Mouse (Mus musculus) bone marrow macrophage, adult 2 months (primary cell): ENCODE data around the gene Lemd1. TPM values are rescaled to one million over a fixed set of nuclear protein-coding genes. Genes with fewer than 3 reads are reported as not detected.
"Not testable (repeated sequence)": the region's sequence is repeated elsewhere in the genome, so short reads cannot be mapped to it uniquely, and the experiment has no call there.

Experiments used
- H3K27ac ChIP-seq: 2 replicates; pipeline ENCODE4 v1.5.1; 2012; ENCODE audit warnings: low read depth, low read length; ENCODE audit not compliant: insufficient read depth
- H3K4me1 ChIP-seq: 2 replicates; pipeline ENCODE4 v1.6.1; 2012; ENCODE audit warnings: low read length; ENCODE audit not compliant: control insufficient read depth, insufficient read depth
- H3K4me3 ChIP-seq: 2 replicates; pipeline ENCODE4 v1.5.1; 2012; ENCODE audit warnings: mild to moderate bottlenecking, low read length, moderate library complexity; ENCODE audit not compliant: insufficient read depth
- CTCF ChIP-seq: IDR thresholded peaks from 2 replicates; pipeline ENCODE4 v1.5.1; 2012; ENCODE audit warnings: low read depth, mild to moderate bottlenecking, low read length, moderate library complexity
- POLR2A ChIP-seq: IDR thresholded peaks from 2 replicates; pipeline ENCODE4 v1.6.1; 2012; ENCODE audit warnings: mild to moderate bottlenecking, low read depth, low read length, borderline replicate concordance
- polyA plus RNA-seq: library from polyadenylated mRNA; stranded (reverse); fragments of >200 nt; gene quantifications from 2 replicates; pipeline ENCODE4 v1.2.4, GENCODE M21; 2012; ENCODE audit not compliant: missing spikeins, insufficient read depth, insufficient read length

Gene Lemd1
- polyA plus RNA-seq, 1 experiment, result not detected

DNA sequence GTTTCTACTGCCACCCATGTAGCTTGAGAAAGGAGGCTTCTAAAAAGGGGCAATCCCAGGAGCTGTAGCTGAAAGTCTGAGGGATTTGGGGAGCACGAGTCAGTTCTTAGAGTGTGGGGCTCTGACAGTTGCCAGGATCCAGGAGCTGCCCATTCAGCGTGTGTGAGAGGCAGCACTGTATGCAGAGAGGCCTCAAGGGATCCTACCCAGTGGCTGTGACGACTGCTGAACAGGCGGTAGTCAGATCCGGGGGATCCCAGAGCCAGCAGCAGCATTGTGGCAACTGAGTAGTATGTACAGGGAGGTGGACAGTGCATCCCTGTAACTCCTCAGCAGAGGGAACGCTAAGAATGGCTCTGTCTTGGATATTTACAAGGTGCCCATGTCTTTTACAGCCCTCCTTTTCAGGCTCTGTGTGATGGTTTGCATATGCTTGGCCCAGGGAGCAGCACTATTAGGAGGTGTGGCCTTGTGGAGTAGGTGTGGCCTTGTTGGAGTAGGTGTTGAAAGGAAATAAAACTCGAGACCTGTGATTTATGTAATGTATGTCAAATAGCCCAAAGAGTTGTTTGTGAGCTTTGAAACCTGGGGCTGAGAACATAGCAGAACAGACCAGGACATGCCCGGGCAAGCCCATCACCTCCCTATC, 74.1 kb downstream of the Lemd1 start:
- no peak overlapping the region for H3K4me3 ChIP-seq
- TF ChIP-seq POLR2A, result no peak
- TF ChIP-seq CTCF, result no peak
- peaks cover 8% of the 10 kb centered on the region for H3K4me1 ChIP-seq

DNA sequence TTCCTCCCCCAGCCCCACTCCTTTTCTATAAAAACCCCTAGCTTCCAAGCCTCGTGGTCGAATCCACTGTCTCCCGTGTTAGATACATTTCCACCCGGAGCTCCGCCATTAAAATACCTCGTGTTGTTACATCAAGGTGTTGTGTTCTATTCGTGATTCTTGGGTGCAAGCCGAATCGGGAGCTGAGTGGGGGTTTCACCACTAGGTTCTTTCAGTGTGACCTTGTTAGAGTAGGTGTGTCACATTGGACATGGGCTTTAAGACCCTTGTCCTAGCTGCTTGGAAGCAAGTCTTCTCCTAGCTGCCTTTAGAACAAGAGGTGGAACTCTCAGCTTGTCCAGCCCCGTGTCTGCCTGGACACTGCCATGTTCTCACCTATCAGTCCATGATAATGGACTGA, 74.7 kb downstream of the Lemd1 start:
- H3K4me3 ChIP-seq, result no peak overlapping the region
- TF ChIP-seq CTCF, result no peak
- TF ChIP-seq POLR2A, result no peak
- peaks cover 8% of the 10 kb centered on the region for H3K4me1 ChIP-seq
- H3K27ac ChIP-seq, result no peak overlapping the region

More for the DNA sequence above, 74.1 kb downstream of the Lemd1 start:
- H3K27ac ChIP-seq, result no peak overlapping the region

DNA sequence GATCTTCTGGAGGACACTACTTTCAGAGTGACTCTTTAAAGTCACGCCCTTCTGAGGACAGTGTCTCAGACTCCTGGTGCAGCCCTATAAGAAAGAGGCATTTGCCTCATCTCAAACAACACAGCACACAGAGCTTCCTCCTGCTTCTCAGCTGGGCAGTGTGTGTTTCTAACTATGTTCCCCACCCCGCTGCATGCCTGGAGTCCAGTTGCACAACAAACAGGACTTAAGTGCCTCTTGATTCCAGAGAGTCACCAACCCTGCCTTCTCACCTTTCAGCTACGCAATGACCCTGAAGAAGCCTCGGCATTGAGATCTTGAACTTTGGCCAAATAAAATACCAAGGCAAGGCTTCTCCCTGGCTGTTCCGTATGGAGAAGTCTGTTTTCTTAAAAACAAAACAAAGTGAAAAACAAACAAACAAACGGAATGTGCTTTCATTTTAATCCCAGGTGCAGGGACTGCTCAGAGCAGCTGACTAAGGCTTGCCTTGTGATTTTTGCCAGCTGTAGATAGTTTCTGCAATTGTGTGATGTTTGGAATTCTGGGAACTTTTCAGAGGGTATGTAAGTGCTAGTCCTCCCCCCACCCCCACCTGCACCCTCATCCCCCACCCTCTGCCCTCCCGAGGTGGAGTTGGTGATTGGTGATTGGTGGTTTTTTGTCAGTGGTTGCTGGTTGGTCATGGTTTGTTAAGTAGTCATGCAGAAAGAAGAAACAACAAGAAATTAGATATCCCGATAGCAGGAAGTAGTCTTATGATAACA, 75.7 kb downstream of the Lemd1 start:
- H3K27ac ChIP-seq, result no peak overlapping the region
- H3K4me3 ChIP-seq, result no peak overlapping the region
- TF ChIP-seq CTCF (no peak), POLR2A (no peak)
- H3K4me1 ChIP-seq, result peaks cover 8% of the 10 kb centered on the region

DNA sequence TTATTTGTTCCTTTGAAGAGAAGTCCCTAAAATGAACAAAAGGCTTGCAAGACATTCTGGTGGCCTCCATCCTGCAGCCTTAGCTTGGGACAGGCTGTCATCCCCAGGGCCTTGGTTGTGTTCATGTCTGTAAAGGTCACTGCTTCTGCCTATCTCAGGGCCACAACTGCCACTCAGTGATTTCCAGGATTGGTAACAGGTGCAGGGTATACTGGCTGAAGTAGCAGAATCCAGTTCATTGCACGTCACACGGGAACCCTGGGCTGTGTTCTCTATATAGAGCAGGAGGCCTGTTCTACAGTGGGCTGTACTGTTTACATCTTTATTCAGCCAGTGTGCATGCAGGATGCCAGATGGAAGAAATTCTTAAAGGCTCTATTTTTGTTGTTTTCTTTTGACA, 76.7 kb downstream of the Lemd1 start:
- H3K27ac ChIP-seq, result no peak overlapping the region
- peaks cover 8% of the 10 kb centered on the region for H3K4me1 ChIP-seq
- no peak overlapping the region for H3K4me3 ChIP-seq
- no peak for TF ChIP-seq CTCF
- no peak for TF ChIP-seq POLR2A

DNA sequence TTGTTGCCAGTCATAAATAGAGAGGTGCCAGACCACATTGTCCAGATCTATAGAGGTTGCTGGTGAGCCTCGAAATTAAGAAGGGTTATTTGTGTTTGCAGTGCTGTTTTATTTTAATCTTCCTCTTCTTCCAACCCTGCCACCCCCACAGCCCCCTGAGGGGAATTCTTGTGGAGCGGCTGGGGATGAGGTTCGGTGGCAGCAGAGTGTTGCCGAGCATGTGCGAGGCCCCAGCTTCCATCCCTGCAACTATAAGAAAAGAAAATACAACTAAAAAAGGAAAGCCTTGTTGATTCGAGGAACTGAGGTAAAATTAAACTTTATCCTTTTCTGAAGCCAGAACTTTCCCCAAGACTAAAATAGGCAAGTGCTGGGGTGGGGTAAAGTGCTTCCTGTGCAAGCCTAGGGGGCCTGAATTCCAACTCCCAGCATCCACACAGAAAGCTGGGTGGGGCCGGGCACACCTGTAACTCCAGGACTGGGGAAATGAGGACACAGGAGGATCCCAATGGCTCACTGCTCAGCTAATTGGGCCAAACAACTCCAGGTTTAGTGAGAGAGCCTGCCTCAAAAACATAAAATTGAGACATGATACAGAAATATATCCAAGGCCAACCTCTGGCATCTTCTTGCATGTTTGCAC, 77.3 kb downstream of the Lemd1 start:
- Histone ChIP-seq H3K4me3 (no peak overlapping the region), H3K27ac (no peak overlapping the region), H3K4me1 (peaks cover 8% of the 10 kb centered on the region)
- TF ChIP-seq CTCF (no peak), POLR2A (no peak)

DNA sequence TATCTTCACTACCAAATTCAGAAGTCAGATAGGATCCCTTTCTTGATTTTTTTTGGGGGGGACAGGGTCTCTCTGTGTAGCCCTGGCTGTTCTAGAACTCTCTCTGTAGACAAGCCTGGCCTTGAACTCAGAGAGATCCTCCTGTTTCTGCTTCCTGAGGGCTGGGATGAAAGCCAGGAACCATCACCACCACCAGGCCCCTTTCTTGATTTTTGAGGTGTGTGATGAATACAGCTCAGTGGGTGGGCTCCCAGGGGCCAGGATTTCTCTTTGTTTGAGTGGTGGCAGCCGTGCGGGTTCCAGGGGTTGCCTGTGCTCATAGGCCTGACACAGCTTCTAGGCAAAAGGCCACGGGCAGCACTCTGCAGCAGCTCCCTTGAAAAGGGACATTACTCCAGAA, 80.0 kb downstream of the Lemd1 start:
- Histone ChIP-seq H3K27ac (no peak overlapping the region), H3K4me3 (no peak overlapping the region), H3K4me1 (0 out of 2 replicates have a peak, but pooled peaks cover 2% of the 10 kb centered on the region)
- no peak for TF ChIP-seq CTCF
- no peak for TF ChIP-seq POLR2A

DNA sequence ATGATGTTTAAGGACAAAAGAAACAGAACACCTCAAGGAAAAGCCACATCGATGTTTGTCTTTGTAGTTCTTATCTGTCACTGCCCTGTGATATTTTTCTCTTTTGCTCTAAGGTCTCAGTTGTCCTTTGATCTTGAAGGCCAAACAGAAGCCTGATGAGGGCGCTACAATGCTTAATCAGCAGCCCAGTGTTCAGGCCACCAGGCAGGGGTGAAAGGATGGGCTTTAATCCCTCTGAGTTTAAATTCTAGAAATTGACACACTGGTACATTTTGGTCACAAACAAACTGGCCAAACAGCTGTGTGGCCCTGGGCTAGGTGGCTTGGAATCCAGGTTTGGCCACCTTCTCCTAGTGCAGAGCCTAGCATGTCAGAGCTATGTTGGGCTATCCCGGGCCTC, 85.5 kb downstream of the Lemd1 start:
- TF ChIP-seq POLR2A (no peak), CTCF (no peak)
- Histone ChIP-seq H3K4me1 (no peaks in the 10 kb centered on the region), H3K27ac (no peak overlapping the region), H3K4me3 (no peak overlapping the region)

DNA sequence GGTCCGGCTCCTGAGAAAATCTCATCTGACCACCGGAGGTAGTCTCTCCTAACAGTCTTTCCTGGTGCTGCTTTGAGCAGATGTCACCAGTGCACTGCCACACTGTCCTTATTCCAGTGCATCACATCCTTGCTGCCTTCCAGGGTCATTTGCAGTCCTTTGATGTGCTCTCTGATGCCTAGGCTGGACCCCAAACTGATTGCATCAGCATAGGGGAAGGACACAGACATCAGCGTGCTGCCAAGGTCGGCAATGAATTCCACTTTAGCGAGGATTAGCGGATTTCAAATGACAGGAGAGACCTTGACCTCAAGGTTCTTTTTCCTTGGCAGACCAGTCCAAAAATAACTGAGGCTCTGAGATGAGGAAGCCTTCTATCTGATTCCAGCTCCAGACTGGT, 85.9 kb downstream of the Lemd1 start:
- no peak overlapping the region for H3K4me3 ChIP-seq
- H3K4me1 ChIP-seq, result no peaks in the 10 kb centered on the region
- TF ChIP-seq POLR2A, result no peak
- TF ChIP-seq CTCF, result no peak
- H3K27ac ChIP-seq, result no peak overlapping the region

DNA sequence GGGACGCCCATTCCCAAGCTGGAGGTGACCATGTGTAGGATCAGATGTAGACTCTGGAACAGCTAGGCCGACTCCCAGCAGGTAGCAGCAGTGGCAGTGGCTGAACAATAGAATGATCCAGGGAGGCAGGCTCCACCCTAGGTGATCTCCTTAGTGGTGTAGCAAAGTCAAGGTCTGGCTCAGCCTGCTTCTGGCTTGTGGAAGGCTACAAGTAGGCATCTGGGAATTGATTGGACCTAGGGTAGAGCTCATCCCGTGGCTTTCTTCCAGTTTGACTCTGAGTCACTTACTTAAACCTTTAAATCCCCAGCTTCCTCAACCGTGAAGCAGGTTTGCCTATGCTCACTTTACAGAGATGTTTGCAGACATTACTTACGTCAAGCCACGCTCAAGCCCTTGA, 89.4 kb downstream of the Lemd1 start:
- H3K4me1 ChIP-seq, H3K27ac ChIP-seq, H3K4me3 ChIP-seq: not testable (repeated sequence)

DNA sequence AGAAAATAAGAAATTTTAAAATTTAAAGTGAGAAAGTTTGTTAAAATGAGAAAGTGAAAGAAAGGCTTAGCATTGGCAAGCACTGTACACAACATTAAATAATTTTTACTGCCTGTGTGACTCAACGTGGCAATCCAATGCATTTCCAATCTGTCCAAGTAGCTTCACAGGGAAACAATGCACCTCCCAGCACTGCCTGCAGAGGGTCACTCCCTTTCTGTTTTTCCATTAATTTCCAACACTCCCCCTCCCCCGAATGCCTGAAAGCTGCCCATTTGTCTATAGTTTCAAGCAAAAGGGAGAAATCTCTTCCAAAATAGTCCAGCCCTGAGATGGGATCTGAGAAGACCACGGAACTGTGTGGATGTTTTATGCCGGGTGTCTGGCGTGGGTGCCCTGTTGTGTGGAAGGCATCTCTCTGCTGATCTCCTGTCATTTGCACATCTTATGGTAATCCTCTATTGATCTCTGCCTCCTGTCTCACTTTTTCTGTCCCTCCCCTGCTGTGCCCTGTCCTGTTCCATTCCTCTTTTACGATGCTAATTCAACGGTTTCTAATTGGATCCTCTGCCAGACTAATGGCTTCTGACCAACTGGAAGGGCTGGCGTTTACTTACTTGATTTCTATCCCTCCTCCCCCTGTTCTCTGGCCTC, 90.4 kb downstream of the Lemd1 start:
- TF ChIP-seq CTCF (no peak), POLR2A (no peak)
- Histone ChIP-seq H3K4me3 (no peak overlapping the region), H3K27ac (no peak overlapping the region), H3K4me1 (no peaks in the 10 kb centered on the region)
